Mouse (Mus musculus) forebrain, postnatal 0 days (tissue): ENCODE results near the gene Tfdp1. TPM values are rescaled to one million over a fixed set of nuclear protein-coding genes. Genes with fewer than 3 reads are reported as not detected.

ENCODE experiments used
- ATAC-seq: fragments of 200-750 bp; cut with Nextera tagmentation; 2 replicates; pipeline ENCODE4 v1.8.0; 2017; ENCODE audit warnings: mild to moderate bottlenecking, moderate library complexity
- DNase-seq: peaks from one replicate; pipeline ENCODE4 v3.0.0-alpha.2; 2015
- H3K27ac ChIP-seq: fragments of 300-500 bp; sonication (generic); 2 replicates; pipeline ENCODE4 v1.5.1; 2014; ENCODE audit warnings: low read depth, mild to moderate bottlenecking, antibody characterized with exemption, low read length, moderate library complexity, mixed read lengths
- H3K27me3 ChIP-seq: fragments of 300-500 bp; sonication (generic); 2 replicates; pipeline ENCODE4 v1.6.1; 2014; ENCODE audit warnings: mild to moderate bottlenecking, low read length, mixed read lengths; ENCODE audit not compliant: insufficient read depth
- H3K36me3 ChIP-seq: fragments of 300-500 bp; sonication (generic); 2 replicates; pipeline ENCODE4 v1.6.1; 2014; ENCODE audit warnings: mild to moderate bottlenecking, moderate library complexity; ENCODE audit not compliant: insufficient read depth
- H3K4me1 ChIP-seq: fragments of 300-500 bp; sonication (generic); 2 replicates; pipeline ENCODE4 v1.6.1; 2014; ENCODE audit warnings: antibody characterized with exemption; ENCODE audit not compliant: insufficient read depth
- H3K4me2 ChIP-seq: fragments of 300-500 bp; sonication (generic); 2 replicates; pipeline ENCODE4 v1.6.1; 2014; ENCODE audit warnings: low read depth, mild to moderate bottlenecking, moderate library complexity
- H3K4me3 ChIP-seq: fragments of 300-500 bp; sonication (generic); 2 replicates; pipeline ENCODE4 v1.5.1; 2014; ENCODE audit warnings: low read depth, low read length, mixed read lengths
- H3K9ac ChIP-seq: fragments of 300-500 bp; sonication (generic); 2 replicates; pipeline ENCODE4 v1.6.1; 2014; ENCODE audit warnings: mild to moderate bottlenecking
- H3K9me3 ChIP-seq: fragments of 300-500 bp; sonication (generic); 2 replicates; pipeline ENCODE4 v1.6.1; 2016; ENCODE audit warnings: low read length
- CTCF ChIP-seq: sonication (generic); IDR thresholded peaks from 2 replicates; pipeline ENCODE4 v1.5.1; 2016; ENCODE audit warnings: antibody characterized with exemption, control low read depth, low read depth
- WGBS: fragments of 180-500 bp; shearing (Covaris S2); extraction: QIAGEN DNeasy Blood & Tissue Kit; methylation state at CpG from one replicate; pipeline ENCODE4 v1.1.7; 2014; 5-methylcytosine and 5-hydroxymethylcytosine counted together
- polyA plus RNA-seq: library from polyadenylated mRNA; unstranded; fragments of >200 nt; fragmentation: Nextera tagmentation; extraction: Ambion mirVana; gene quantifications from 2 replicates; pipeline ENCODE4 v1.2.1, GENCODE M21; 2015
- total RNA-seq: library from RNA; depleted of rRNA; stranded (reverse); fragments of >200 nt; gene quantifications from 2 replicates; pipeline ENCODE4 v1.2.3, GENCODE M21; 2014; rRNA removed

Gene Tfdp1
- total and polyA plus RNA-seq, 2 experiments from 2014 or later = 80.4 to 96.8 TPM

- no peaks in the 10 kb centered on the region for H3K9me3 ChIP-seq
- no peaks in the 10 kb centered on the region for H3K36me3 ChIP-seq
- H3K4me2 ChIP-seq = no peak overlapping the region
- no peak overlapping the region for H3K9ac ChIP-seq
- H3K4me3 ChIP-seq = no peak overlapping the region
- no peaks in the 10 kb centered on the region for H3K27me3 ChIP-seq
- no peak overlapping the region for H3K27ac ChIP-seq
- ATAC-seq (no peak), DNase-seq (no peak)
- no peak for TF ChIP-seq CTCF
- WGBS = 58% methylated on average over 12 of the region's 12 CpGs
- H3K4me1 ChIP-seq = no peaks in the 10 kb centered on the region
Measured at GRCm38 (mm10) chr8:13413823-13414390, 75.4 kb downstream of the Tfdp1 start.

- Histone ChIP-seq H3K36me3 (no peaks in the 10 kb centered on the region), H3K27me3 (no peaks in the 10 kb centered on the region), H3K27ac (no peak overlapping the region), H3K9ac (no peak overlapping the region), H3K4me2 (no peak overlapping the region), H3K4me3 (no peak overlapping the region), H3K4me1 (no peaks in the 10 kb centered on the region), H3K9me3 (no peaks in the 10 kb centered on the region)
- ATAC-seq (no peak), DNase-seq (no peak)
- 75% methylated on average over 10 of the region's 10 CpGs for WGBS
- no peak for TF ChIP-seq CTCF
Measured at GRCm38 (mm10) chr8:13415879-13416278, 77.3 kb downstream of the Tfdp1 start.

- ATAC-seq = no peak
- no peak for DNase-seq
- no peak overlapping the region for H3K4me3 ChIP-seq
- no peak for TF ChIP-seq CTCF
- H3K4me1 ChIP-seq = no peaks in the 10 kb centered on the region
- H3K9ac ChIP-seq = no peak overlapping the region
- 80% methylated on average over 2 of the region's 2 CpGs for WGBS
- no peaks in the 10 kb centered on the region for H3K36me3 ChIP-seq
- H3K27ac ChIP-seq = no peak overlapping the region
- no peaks in the 10 kb centered on the region for H3K9me3 ChIP-seq
- no peaks in the 10 kb centered on the region for H3K27me3 ChIP-seq
- H3K4me2 ChIP-seq = no peak overlapping the region
Measured at GRCm38 (mm10) chr8:13419111-13419639, 80.6 kb downstream of the Tfdp1 start.

- no peaks in the 10 kb centered on the region for H3K4me1 ChIP-seq
- H3K27me3 ChIP-seq = no peaks in the 10 kb centered on the region
- ATAC-seq = peak; percentile 62; the same call in 1 of the 2 replicates
- no peak for TF ChIP-seq CTCF
- 74% methylated on average over 6 of the region's 6 CpGs for WGBS
- H3K9ac ChIP-seq = no peak overlapping the region
- peak; percentile 41 for DNase-seq
- H3K9me3 ChIP-seq = no peaks in the 10 kb centered on the region
- no peak overlapping the region for H3K4me3 ChIP-seq
- no peaks in the 10 kb centered on the region for H3K36me3 ChIP-seq
- H3K4me2 ChIP-seq = no peak overlapping the region
- H3K27ac ChIP-seq = no peak overlapping the region
Measured at GRCm38 (mm10) chr8:13420970-13421369, 82.4 kb downstream of the Tfdp1 start.

- no peak overlapping the region for H3K4me3 ChIP-seq
- no peaks in the 10 kb centered on the region for H3K27me3 ChIP-seq
- no peaks in the 10 kb centered on the region for H3K4me1 ChIP-seq
- no peak overlapping the region for H3K9ac ChIP-seq
- H3K4me2 ChIP-seq = no peak overlapping the region
- WGBS = 75% methylated on average over 6 of the region's 6 CpGs
- H3K27ac ChIP-seq = no peak overlapping the region
- no peak for DNase-seq
- no peaks in the 10 kb centered on the region for H3K9me3 ChIP-seq
- no peak for ATAC-seq
- TF ChIP-seq CTCF = no peak
- no peaks in the 10 kb centered on the region for H3K36me3 ChIP-seq
Measured at GRCm38 (mm10) chr8:13427351-13427750, 88.8 kb downstream of the Tfdp1 start.

Other genes starting within 250 kb of the Tfdp1 start
- 27.1 and 30.3 TPM in 2 replicates for gene Pcid2, start 233.3 kb upstream of the Tfdp1 start, total RNA-seq
- 25.8 and 32.2 TPM in 2 replicates for gene Pcid2, start 233.3 kb upstream of the Tfdp1 start, polyA plus RNA-seq
- 72.6 and 101 TPM in 2 replicates for gene Cul4a, start 233.1 kb upstream of the Tfdp1 start, total RNA-seq
- 52.8 and 59.4 TPM in 2 replicates for gene Cul4a, start 233.1 kb upstream of the Tfdp1 start, polyA plus RNA-seq
- 270 and 295 TPM in 2 replicates for gene Lamp1, start 179.6 kb upstream of the Tfdp1 start, total RNA-seq
- 356 and 373 TPM in 2 replicates for gene Lamp1, start 179.6 kb upstream of the Tfdp1 start, polyA plus RNA-seq
- 10.8 and 13.2 TPM in 2 replicates for gene Grtp1, start 138.1 kb upstream of the Tfdp1 start, total RNA-seq
- 17.2 and 22.7 TPM in 2 replicates for gene Grtp1, start 138.1 kb upstream of the Tfdp1 start, polyA plus RNA-seq
- 0.67 and 1.2 TPM in 2 replicates for gene Adprhl1, start 84.6 kb upstream of the Tfdp1 start, total RNA-seq
- not detected in 2 replicates for gene Adprhl1, start 84.6 kb upstream of the Tfdp1 start, polyA plus RNA-seq
- gene Dcun1d2, start 50.6 kb upstream of the Tfdp1 start, total RNA-seq = 33.7 and 34.3 TPM in 2 replicates
- 24.2 and 27.2 TPM in 2 replicates for gene Dcun1d2, start 50.6 kb upstream of the Tfdp1 start, polyA plus RNA-seq
- gene Tmco3, start 50.6 kb upstream of the Tfdp1 start, total RNA-seq = 21.1 and 24.9 TPM in 2 replicates
- gene Tmco3, start 50.6 kb upstream of the Tfdp1 start, polyA plus RNA-seq = 13.9 and 25.9 TPM in 2 replicates
- gene Atp4b, start 58.1 kb downstream of the Tfdp1 start, total RNA-seq = not detected in 2 replicates
- gene Atp4b, start 58.1 kb downstream of the Tfdp1 start, polyA plus RNA-seq = not detected in 2 replicates
- gene Grk1, start 66.3 kb downstream of the Tfdp1 start, total RNA-seq = 0.14 TPM in 1 of 2 replicates, not detected in the other
- 0.02 TPM in 1 of 2 replicates, not detected in the other for gene Grk1, start 66.3 kb downstream of the Tfdp1 start, polyA plus RNA-seq
- 1.0 and 1.2 TPM in 2 replicates for gene Tmem255b, start 96.4 kb downstream of the Tfdp1 start, total RNA-seq
- 1.3 and 1.6 TPM in 2 replicates for gene Tmem255b, start 96.4 kb downstream of the Tfdp1 start, polyA plus RNA-seq
- gene Gas6, start 155.7 kb downstream of the Tfdp1 start, total RNA-seq = 64.2 and 65.7 TPM in 2 replicates
- gene Gas6, start 155.7 kb downstream of the Tfdp1 start, polyA plus RNA-seq = 48.7 and 57.0 TPM in 2 replicates
- gene 1700029H14Rik, start 223.7 kb downstream of the Tfdp1 start, total RNA-seq = 0.14 and 0.31 TPM in 2 replicates
- not detected in 2 replicates for gene 1700029H14Rik, start 223.7 kb downstream of the Tfdp1 start, polyA plus RNA-seq